Mouse (Mus musculus) Patski (cell line): ENCODE data around the gene Ephb2. TPM values are rescaled to one million over a fixed set of nuclear protein-coding genes. Genes with fewer than 3 reads are reported as not detected.

Experiments used
- ATAC-seq: fragments of 100-300 bp; one replicate; pipeline ENCODE4 v1.8.0; 2021
- CTCF ChIA-PET: fragments of 350-600 bp; sonication (Branson Sonifier 250); formaldehyde crosslinking; loops from one replicate; lab custom pipeline; 2022; ENCODE audit warnings: inconsistent platforms; lab: Charles Lee
- POLR2A ChIA-PET: fragments of 350-600 bp; sonication (Branson Sonifier 250); formaldehyde crosslinking; loops from one replicate; lab custom pipeline; 2022; ENCODE audit warnings: antibody characterized with exemption, inconsistent platforms; lab: Charles Lee
- DNase-seq: peaks from one replicate; pipeline ENCODE4 v3.0.0-alpha.2; 2011; ENCODE audit warnings: low read depth, low spot score
- H3K27me3 ChIP-seq: fragments of 371-371 bp; one replicate; pipeline ENCODE4 v1.5.1; 2021
- CTCF ChIP-seq: fragments of 100-300 bp; IDR thresholded peaks from one replicate; pipeline ENCODE4 v1.5.1; 2021
- in situ Hi-C: fragments of 300-500 bp; cut with MboI; formaldehyde crosslinking; loops from 3 replicates; pipeline ENCODE4 v1.11.1; 2018; ENCODE audit warnings: low pct_unique_long_range_greater_than_20kb, mixed read lengths
- polyA plus RNA-seq: library from polyadenylated mRNA; unstranded; gene quantifications from one replicate; pipeline ENCODE4 v1.2.3, GENCODE M21; 2021

Gene Ephb2
- polyA plus RNA-seq, 1 experiment from 2014 or later = 2.3 TPM

- POLR2A ChIA-PET = no interaction called here
- no peak for DNase-seq
- CTCF ChIA-PET = no interaction called here
- no peak for ATAC-seq
- in situ Hi-C loops = no loop called here
- no peak for TF ChIP-seq CTCF
- H3K27me3 ChIP-seq = no peaks in the 10 kb centered on the region
Measured at GRCm38 (mm10) chr4:136781868-136782578, 53.8 kb downstream of the Ephb2 start.

GRCm38 (mm10) chr4:136780201-136780895 lies 55.4 kb downstream of the Ephb2 start:
- in situ Hi-C loops = no loop called here
- no peak for TF ChIP-seq CTCF
- ATAC-seq (no peak), DNase-seq (no peak)
- ChIA-PET POLR2A (interaction anchor here (0.6 kb wide), 1 partner anchor 15 kb away, joined by 3 read pairs; no protein-coding TSS in a partner anchor), CTCF (no interaction called here)
- H3K27me3 ChIP-seq = no peaks in the 10 kb centered on the region

GRCm38 (mm10) chr4:136779156-136779555 lies 56.6 kb downstream of the Ephb2 start:
- POLR2A ChIA-PET = no interaction called here
- CTCF ChIA-PET = no interaction called here
- no peak for DNase-seq
- no peak for ATAC-seq
- no peaks in the 10 kb centered on the region for H3K27me3 ChIP-seq
- TF ChIP-seq CTCF = no peak
- in situ Hi-C loops = no loop called here

GRCm38 (mm10) chr4:136776471-136776892 lies 59.3 kb downstream of the Ephb2 start:
- ChIA-PET CTCF (no interaction called here), POLR2A (no interaction called here)
- no peak for TF ChIP-seq CTCF
- in situ Hi-C loops = no loop called here
- DNase-seq (no peak), ATAC-seq (no peak)
- H3K27me3 ChIP-seq = no peaks in the 10 kb centered on the region

- ChIA-PET CTCF (no interaction called here), POLR2A (no interaction called here)
- in situ Hi-C loops = no loop called here
- ATAC-seq (no peak), DNase-seq (no peak)
- no peaks in the 10 kb centered on the region for H3K27me3 ChIP-seq
- TF ChIP-seq CTCF = no peak
Measured at GRCm38 (mm10) chr4:136775903-136776302, 59.9 kb downstream of the Ephb2 start.

GRCm38 (mm10) chr4:136774201-136774600 lies 61.6 kb downstream of the Ephb2 start:
- ChIA-PET POLR2A (no interaction called here), CTCF (no interaction called here)
- H3K27me3 ChIP-seq = no peaks in the 10 kb centered on the region
- no peak for TF ChIP-seq CTCF
- DNase-seq (no peak), ATAC-seq (no peak)
- in situ Hi-C loops = no loop called here

GRCm38 (mm10) chr4:136772952-136773584 lies 62.7 kb downstream of the Ephb2 start:
- in situ Hi-C loops = no loop called here
- H3K27me3 ChIP-seq = no peaks in the 10 kb centered on the region
- CTCF ChIA-PET = no interaction called here
- POLR2A ChIA-PET = no interaction called here
- DNase-seq (no peak), ATAC-seq (no peak)
- no peak for TF ChIP-seq CTCF

- no peak for DNase-seq
- ChIA-PET CTCF (no interaction called here), POLR2A (no interaction called here)
- no peaks in the 10 kb centered on the region for H3K27me3 ChIP-seq
- no peak for ATAC-seq
- no peak for TF ChIP-seq CTCF
- in situ Hi-C loops = no loop called here
Measured at GRCm38 (mm10) chr4:136772318-136772717, 63.5 kb downstream of the Ephb2 start.

- POLR2A ChIA-PET = no interaction called here
- CTCF ChIA-PET = no interaction called here
- ATAC-seq (no peak), DNase-seq (no peak)
- no peak for TF ChIP-seq CTCF
- in situ Hi-C loops = no loop called here
- no peaks in the 10 kb centered on the region for H3K27me3 ChIP-seq
Measured at GRCm38 (mm10) chr4:136770718-136771117, 65.1 kb downstream of the Ephb2 start.

- CTCF ChIA-PET = no interaction called here
- H3K27me3 ChIP-seq = no peaks in the 10 kb centered on the region
- DNase-seq (no peak), ATAC-seq (no peak)
- TF ChIP-seq CTCF = no peak
- in situ Hi-C loops = no loop called here
- POLR2A ChIA-PET = no interaction called here
Measured at GRCm38 (mm10) chr4:136768499-136768898, 67.3 kb downstream of the Ephb2 start.

- no peak for ATAC-seq
- CTCF ChIA-PET = no interaction called here
- H3K27me3 ChIP-seq = no peaks in the 10 kb centered on the region
- no peak for DNase-seq
- in situ Hi-C loops = no loop called here
- no peak for TF ChIP-seq CTCF
- POLR2A ChIA-PET = no interaction called here
Measured at GRCm38 (mm10) chr4:136765080-136765479, 70.7 kb downstream of the Ephb2 start.
